8 mouse cellular contexts compared by ENCODE assay signal in the genomic region with DNA sequence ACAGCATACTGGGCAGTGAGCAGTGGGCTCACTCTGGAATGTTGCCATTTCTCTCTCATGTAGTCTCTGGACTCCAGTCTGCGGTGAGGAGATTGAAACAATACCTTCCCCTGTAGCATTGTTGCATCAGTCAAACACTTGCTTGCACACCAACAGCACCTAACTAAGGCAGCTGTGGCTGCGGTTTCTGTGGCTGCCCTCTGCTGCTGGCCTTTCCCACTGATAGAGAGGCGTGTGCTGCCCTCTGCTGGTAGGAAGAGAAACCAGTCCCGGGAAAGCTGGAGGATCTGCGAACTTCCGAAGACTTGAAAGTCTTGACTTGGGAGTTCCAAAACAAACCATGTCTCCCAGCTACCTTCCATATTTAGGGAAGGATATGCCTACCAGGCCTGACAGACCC.
DNase-seq lines count a peak whose midpoint lies in the region; ATAC-seq and TF ChIP-seq lines count a peak whose summit lies in the region.

No protein-coding gene starts in this region.

- WGBS in intestine, embryonic 15.5 days, result 6% methylated on average over 6 of the region's 6 CpGs
- WGBS in midbrain, embryonic 12.5 days, result 5% methylated on average over 6 of the region's 6 CpGs

- peak; percentile 75 to 91 for DNase-seq in adrenal gland, adult (ENCODE audit: inconsistent age in 2 of 2, low spot score in 1 of 2)
- DNase-seq in cerebellum, postnatal 36 days, result peak; percentile 49 to 53
- peak; percentile 83 for DNase-seq in gastrocnemius, adult 2 months
- peak; percentile 64 to 78 for DNase-seq in left cerebral cortex, postnatal 14 days (ENCODE audit: low spot score in 2 of 2)
- DNase-seq in right cerebral cortex, postnatal 4 days, result peak; percentile 75

- no peaks in the 10 kb centered on the region for H3K36me3 ChIP-seq in intestine, embryonic 15.5 days
- no peaks in the 10 kb centered on the region for H3K36me3 ChIP-seq in midbrain, embryonic 12.5 days

- H3K9me3 ChIP-seq in intestine, embryonic 15.5 days, result no peaks in the 10 kb centered on the region
- no peaks in the 10 kb centered on the region for H3K9me3 ChIP-seq in midbrain, embryonic 12.5 days

- H3K4me1 ChIP-seq in intestine, embryonic 15.5 days (replicated peaks), result no peaks in the 10 kb centered on the region
- H3K4me1 ChIP-seq in midbrain, embryonic 12.5 days, result no peaks in the 10 kb centered on the region

- no peaks in the 10 kb centered on the region for H3K27me3 ChIP-seq in intestine, embryonic 15.5 days (replicated peaks)
- peaks cover 18% of the 10 kb centered on the region for H3K27me3 ChIP-seq in midbrain, embryonic 12.5 days

- no peak overlapping the region for H3K4me3 ChIP-seq in gastrocnemius, adult 2 months
- no peak overlapping the region for H3K4me3 ChIP-seq in intestine, embryonic 15.5 days (replicated peaks)
- no peak overlapping the region for H3K4me3 ChIP-seq in midbrain, embryonic 12.5 days

- ATAC-seq in intestine, embryonic 15.5 days, result peak; percentile 68
- peak; percentile 54 for ATAC-seq in midbrain, embryonic 12.5 days (ENCODE audit: low FRiP score, low read depth)
- ATAC-seq in erythroblast, adult 5-6 weeks (replicated peaks; ENCODE audit: low FRiP score, poor library complexity, severe bottlenecking), result no peak

- no peak overlapping the region for H3K4me2 ChIP-seq in intestine, embryonic 15.5 days (replicated peaks)
- no peak overlapping the region for H3K4me2 ChIP-seq in midbrain, embryonic 12.5 days (replicated peaks)

- intact Hi-C loops in gastrocnemius, adult 2 months (cut with DNase I), result loop anchor here (1.0 to 5.0 kb wide), 3 partner anchors 69 to 179 kb away; a partner anchor contains a TSS
- intact Hi-C loops in left cerebral cortex, postnatal 14 days (cut with DNase I), result loop anchor here (1.0 to 5.0 kb wide), 3 partner anchors 105 to 996 kb away; a partner anchor contains a TSS

- peak; percentile 97 for TF ChIP-seq CTCF in gastrocnemius, adult 2 months (IDR thresholded peaks at IDR 0.05)

- no peak overlapping the region for H3K9ac ChIP-seq in intestine, embryonic 15.5 days
- H3K9ac ChIP-seq in midbrain, embryonic 12.5 days (replicated peaks), result no peak overlapping the region

- H3K27ac ChIP-seq in gastrocnemius, adult 2 months, result peak overlapping the region; percentile 70
- no peak overlapping the region for H3K27ac ChIP-seq in intestine, embryonic 15.5 days
- H3K27ac ChIP-seq in midbrain, embryonic 12.5 days (replicated peaks), result no peak overlapping the region
